ENCODE assay signal across 7 mouse cellular contexts in genomic region chr16:94931343-94932301, GRCm38 (mm10).
DNase-seq lines count a peak whose midpoint lies in the region; ATAC-seq and TF ChIP-seq lines count a peak whose summit lies in the region.

No protein-coding gene starts in this region.

- H3K4me2 ChIP-seq in forebrain, postnatal 0 days (ENCODE audit: low read depth), result peak overlapping the region; percentile 35
- H3K4me2 ChIP-seq in neural tube, embryonic 14.5 days (ENCODE audit: low read depth, low read length), result peak overlapping the region; percentile 23; the same call in 1 of the 2 replicates

- H3K79me2 ChIP-seq in MEL (ENCODE audit: control insufficient read depth, insufficient read depth, low read length, poor library complexity), result no peaks in the 10 kb centered on the region

- peak; percentile 57 for DNase-seq in MEL (ENCODE audit: low read depth, low spot score)
- DNase-seq in cerebellum, adult 11-12 months, result peak; percentile 91
- peak; percentile 55 for DNase-seq in forebrain, postnatal 0 days
- DNase-seq in layer of hippocampus, postnatal 25 days (ENCODE audit: extremely low spot score in 1 of 2, low spot score in 1 of 2), result peak; percentile 33 to 36
- DNase-seq in urinary bladder, adult 2 months (ENCODE audit: low spot score), result no peak

- H3K4me1 ChIP-seq in MEL (ENCODE audit: control insufficient read depth in 1 of 2, insufficient read depth in 2 of 2, low read length in 2 of 2), result peaks cover 0 to 5% of the 10 kb centered on the region in 2 experiments; a peak in 1 of 4 replicates
- H3K4me1 ChIP-seq in forebrain, postnatal 0 days (ENCODE audit: insufficient read depth), result peaks cover 9% of the 10 kb centered on the region
- no peaks in the 10 kb centered on the region for H3K4me1 ChIP-seq in neural tube, embryonic 14.5 days (ENCODE audit: control insufficient read depth, insufficient read depth, low read length)

- H3K27me3 ChIP-seq in MEL (ENCODE audit: control insufficient read depth in 1 of 2, insufficient read depth in 2 of 2, low read length in 2 of 2), result no peaks in the 10 kb centered on the region
- no peaks in the 10 kb centered on the region for H3K27me3 ChIP-seq in forebrain, postnatal 0 days (ENCODE audit: insufficient read depth, low read length)
- H3K27me3 ChIP-seq in neural tube, embryonic 14.5 days (ENCODE audit: control insufficient read depth, insufficient read depth, low read length), result no peaks in the 10 kb centered on the region

- H3K27ac ChIP-seq in MEL (ENCODE audit: control insufficient read depth, low read depth, low read length), result no peak overlapping the region
- H3K27ac ChIP-seq in forebrain, postnatal 0 days (ENCODE audit: low read depth, low read length), result peak overlapping the region; percentile 29; the same call in 1 of the 2 replicates
- H3K27ac ChIP-seq in neural tube, embryonic 14.5 days (ENCODE audit: low read depth, low read length), result no peak overlapping the region

- 9% methylated on average over 21 of the region's 21 CpGs for WGBS in forebrain, postnatal 0 days
- WGBS in neural tube, embryonic 14.5 days, result 10% methylated on average over 21 of the region's 21 CpGs

- no peaks in the 10 kb centered on the region for H3K9me3 ChIP-seq in MEL (replicated peaks; ENCODE audit: insufficient read depth, low read length)
- H3K9me3 ChIP-seq in forebrain, postnatal 0 days (ENCODE audit: low read length), result no peaks in the 10 kb centered on the region
- no peaks in the 10 kb centered on the region for H3K9me3 ChIP-seq in neural tube, embryonic 14.5 days (ENCODE audit: control insufficient read depth, low read length)

- no peak overlapping the region for H3K4me3 ChIP-seq in MEL (ENCODE audit: control insufficient read depth in 1 of 2, insufficient read depth in 1 of 2, low read depth in 2 of 2, low read length in 2 of 2)
- H3K4me3 ChIP-seq in forebrain, postnatal 0 days (ENCODE audit: low read depth, low read length), result no peak overlapping the region
- no peak overlapping the region for H3K4me3 ChIP-seq in neural tube, embryonic 14.5 days (ENCODE audit: low read depth, low read length)

- TF ChIP-seq POLR2A in MEL (IDR thresholded peaks at IDR 0.05; ENCODE audit: control insufficient read depth in 1 of 2, insufficient read depth in 1 of 2, low read depth in 1 of 2, low read length in 2 of 2, poor library complexity in 1 of 2), result no peak

- TF ChIP-seq RAD21 in MEL (IDR thresholded peaks at IDR 0.05; ENCODE audit: low read depth, low read length), result no peak

- no peak for TF ChIP-seq CTCF in MEL (IDR thresholded peaks at IDR 0.05 in 2 of 3, conservative IDR thresholded peaks at IDR 0.05 in 1 of 3; ENCODE audit: control insufficient read depth in 1 of 3, insufficient read depth in 1 of 3, low read depth in 2 of 3, low read length in 3 of 3, poor library complexity in 1 of 3, severe bottlenecking in 1 of 3)
- no peak for TF ChIP-seq CTCF in forebrain, postnatal 0 days (IDR thresholded peaks at IDR 0.05; ENCODE audit: low read depth)

- no peak for TF ChIP-seq EP300 in MEL (IDR thresholded peaks at IDR 0.05; ENCODE audit: low read depth in 1 of 2, low read length in 2 of 2)

- H3K36me3 ChIP-seq in MEL (ENCODE audit: control insufficient read depth in 1 of 2, insufficient read depth in 2 of 2, low read length in 2 of 2), result no peaks in the 10 kb centered on the region
- H3K36me3 ChIP-seq in forebrain, postnatal 0 days (ENCODE audit: insufficient read depth), result no peaks in the 10 kb centered on the region
- H3K36me3 ChIP-seq in neural tube, embryonic 14.5 days (ENCODE audit: control insufficient read depth, insufficient read depth, low read length), result no peaks in the 10 kb centered on the region

- peak; percentile 72 for ATAC-seq in forebrain, postnatal 0 days
- peak; percentile 38; the same call in 1 of the 2 replicates for ATAC-seq in neural tube, embryonic 14.5 days (ENCODE audit: low read depth)
- ATAC-seq in erythroid progenitor cell, adult 5-6 weeks (replicated peaks; ENCODE audit: low FRiP score, poor library complexity, severe bottlenecking), result no peak

- H3K9ac ChIP-seq in MEL (ENCODE audit: control insufficient read depth, low read depth, low read length, poor library complexity, severe bottlenecking), result no peak overlapping the region
- no peak overlapping the region for H3K9ac ChIP-seq in forebrain, postnatal 0 days
- no peak overlapping the region for H3K9ac ChIP-seq in neural tube, embryonic 14.5 days (replicated peaks; ENCODE audit: low read depth, low read length)

TF ChIP-seq in MEL, 35 proteins besides CTCF, POLR2A, EP300 and RAD21:
- TF ChIP-seq TCF12 (IDR thresholded peaks at IDR 0.05; ENCODE audit: low read depth, low read length) (no peak), ZC3H11A (IDR thresholded peaks at IDR 0.05; ENCODE audit: low read depth, low read length) (no peak), TBP (IDR thresholded peaks at IDR 0.05; ENCODE audit: low read depth, low read length) (no peak), ELF1 (IDR thresholded peaks at IDR 0.05; ENCODE audit: low read depth, low read length) (no peak), MAFK (IDR thresholded peaks at IDR 0.05; ENCODE audit: borderline replicate concordance, low read depth, low read length) (no peak), CHD2 (IDR thresholded peaks at IDR 0.05; ENCODE audit: low read length) (no peak), GABPA (IDR thresholded peaks at IDR 0.05; ENCODE audit: low read depth, low read length) (no peak)
